In the genomic region with DNA sequence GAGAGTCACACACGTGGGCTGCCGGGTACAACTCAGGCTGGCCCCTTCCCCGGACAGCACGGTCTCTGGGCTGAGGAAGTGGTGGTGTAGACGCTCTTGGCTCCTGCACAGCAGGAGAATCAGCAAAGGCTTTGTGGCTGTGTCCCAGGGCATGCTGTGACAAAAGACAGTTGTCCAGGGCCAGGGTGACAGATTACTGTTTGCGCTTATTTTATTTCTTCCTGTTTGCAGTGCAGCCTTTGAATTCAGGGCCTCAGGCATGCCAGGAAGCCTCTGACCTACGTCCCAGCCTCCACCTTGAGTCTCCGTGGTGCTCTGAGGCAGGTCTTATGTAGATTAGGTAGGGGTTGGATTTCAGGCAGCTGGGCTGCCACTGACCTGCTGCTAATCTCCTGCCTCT, we compare ENCODE assay signal across 9 mouse cellular contexts. TPM values are rescaled to one million over a fixed set of nuclear protein-coding genes. Genes with fewer than 3 reads are reported as not detected.
DNase-seq lines count a peak whose midpoint lies in the region; ATAC-seq lines count a peak whose summit lies in the region.
"Had no signal": no experiment of that assay in that cellular context is flagged by ENCODE, and none has a peak within 500 bp of the region (broad histone marks: within the 10 kb centered on the region; RNA-seq: fewer than 3 reads in every experiment).

No protein-coding gene starts in this region.

- DNase-seq in heart, embryonic 10.5 days (ENCODE audit: low spot score): no peak
- DNase-seq in heart, postnatal 10 days: no peak
- DNase-seq in urinary bladder, adult 2 months (ENCODE audit: low spot score): peak; percentile 31
- no peak for DNase-seq in urinary bladder, adult 18-20 months (ENCODE audit: low spot score in 2 of 2)
- peak; percentile 16 to 40 for DNase-seq in urinary bladder, postnatal 4 days (ENCODE audit: low spot score in 2 of 2)
- no peak for DNase-seq in cerebellum, adult 11-12 months
- DNase-seq in midbrain, embryonic 14.5 days: no peak
- DNase-seq: cerebellum, postnatal 14 days had no signal

- peaks cover 6% of the 10 kb centered on the region; the same call in 1 of the 2 replicates for H3K9me3 ChIP-seq in heart, embryonic 10.5 days
- H3K9me3 ChIP-seq in liver, embryonic 15.5 days (replicated peaks): 0 out of 2 replicates have a peak, but pooled peaks cover 3% of the 10 kb centered on the region
- no peaks in the 10 kb centered on the region for H3K9me3 ChIP-seq in midbrain, embryonic 14.5 days (ENCODE audit: control insufficient read depth, low read length)

- peaks cover 39% of the 10 kb centered on the region for H3K4me1 ChIP-seq in heart, embryonic 10.5 days
- peaks cover 58% of the 10 kb centered on the region for H3K4me1 ChIP-seq in liver, embryonic 15.5 days (replicated peaks)
- no peaks in the 10 kb centered on the region for H3K4me1 ChIP-seq in midbrain, embryonic 14.5 days (ENCODE audit: control insufficient read depth, insufficient read depth, low read length)

- no peak for ATAC-seq in liver, embryonic 15.5 days (ENCODE audit: insufficient read depth)
- no peak for ATAC-seq in midbrain, embryonic 14.5 days (ENCODE audit: low FRiP score, low TSS enrichment)

- H3K36me3 ChIP-seq in heart, embryonic 10.5 days: peaks cover 7% of the 10 kb centered on the region; the same call in 1 of the 2 replicates
- no peaks in the 10 kb centered on the region for H3K36me3 ChIP-seq in liver, embryonic 15.5 days (replicated peaks)
- H3K36me3 ChIP-seq in midbrain, embryonic 14.5 days (ENCODE audit: control insufficient read depth, insufficient read depth, low read length): no peaks in the 10 kb centered on the region

- no peak overlapping the region for H3K4me2 ChIP-seq in liver, embryonic 15.5 days
- H3K4me2 ChIP-seq in midbrain, embryonic 14.5 days (ENCODE audit: low read length): no peak overlapping the region

- H3K9ac ChIP-seq in liver, embryonic 15.5 days: 0 out of 2 replicates have a peak overlapping the region, but pooled peaks have one; percentile 11
- no peak overlapping the region for H3K9ac ChIP-seq in midbrain, embryonic 14.5 days (replicated peaks; ENCODE audit: low read length)

- H3K4me3 ChIP-seq in heart, embryonic 10.5 days: no peak overlapping the region
- no peak overlapping the region for H3K4me3 ChIP-seq in liver, embryonic 15.5 days (replicated peaks)
- no peak overlapping the region for H3K4me3 ChIP-seq in midbrain, embryonic 14.5 days (replicated peaks; ENCODE audit: low read depth, low read length)

- intact Hi-C loops in heart, postnatal 10 days (cut with DNase I): loop anchor here (1.0 kb wide), 1 partner anchor 28 kb away; no protein-coding TSS in a partner anchor

- H3K27ac ChIP-seq in heart, embryonic 10.5 days: peak overlapping the region; percentile 67
- H3K27ac ChIP-seq in liver, embryonic 15.5 days (replicated peaks): peak overlapping the region; percentile 62; the same call in 1 of the 2 replicates
- no peak overlapping the region for H3K27ac ChIP-seq in midbrain, embryonic 14.5 days (replicated peaks; ENCODE audit: low read depth, low read length)

- no peaks in the 10 kb centered on the region for H3K27me3 ChIP-seq in heart, embryonic 10.5 days (ENCODE audit: insufficient read depth, poor library complexity, severe bottlenecking)
- H3K27me3 ChIP-seq in liver, embryonic 15.5 days: no peaks in the 10 kb centered on the region
- no peaks in the 10 kb centered on the region for H3K27me3 ChIP-seq in midbrain, embryonic 14.5 days (ENCODE audit: control insufficient read depth, insufficient read depth, low read length)

- WGBS in heart, embryonic 10.5 days: 37% methylated on average over 8 of the region's 8 CpGs
- WGBS in liver, embryonic 15.5 days (ENCODE audit: insufficient replicate concordance): 23% methylated on average over 8 of the region's 8 CpGs
- 32% methylated on average over 8 of the region's 8 CpGs for WGBS in midbrain, embryonic 14.5 days

RNA-seq across cellular contexts. Expression of a gene that starts 10.3 kb away (rescaled TPM):
- polyA plus RNA-seq in heart, embryonic 10.5 days (2016; fragmentation: Nextera tagmentation; extraction: Ambion mirVana): 5.2 and 10.4 TPM in 2 replicates
- 10 to 100 TPM; 36.9 to 42.5 TPM for total RNA-seq in heart, postnatal 10 days (2021)
- polyA plus RNA-seq in urinary bladder, adult 2 months (2012; rRNA removed): 67.9 and 84.3 TPM in 2 replicates
- polyA plus RNA-seq in liver, embryonic 15.5 days (2015; fragmentation: Nextera tagmentation; extraction: Ambion mirVana): 6.8 and 7.4 TPM in 2 replicates
- 4.6 and 6.4 TPM in 2 replicates for polyA plus RNA-seq in midbrain, embryonic 14.5 days (2014; fragmentation: Nextera tagmentation; extraction: Ambion mirVana)

Comparison
In these comparisons a context has a peak if more than half of its experiments do, and no peak if none do; other contexts are left out.
1. DNase-seq: peak in urinary bladder, adult 2 months (single experiment) and urinary bladder, postnatal 4 days (2 of 2); none in heart, embryonic 10.5 days (single experiment), heart, postnatal 10 days (0 of 2), urinary bladder, adult 18-20 months (0 of 2), cerebellum, adult 11-12 months (single experiment) and midbrain, embryonic 14.5 days (single experiment).